Mouse (Mus musculus) gastrocnemius, postnatal 25 days (tissue): Measurements from ENCODE around the gene Tmem37. TPM values are rescaled to one million over a fixed set of nuclear protein-coding genes. Genes with fewer than 3 reads are reported as not detected.

Source experiments
- DNase-seq: peaks from one replicate; pipeline ENCODE4 v3.0.0; 2022
- total RNA-seq, 2 experiments: library from RNA; stranded (reverse); gene quantifications; 1 replicate in 1 of 2; 2 replicates in 1 of 2; pipeline ENCODE4 v1.2.3; 2021

The Tmem37 gene
- total RNA-seq, 2 experiments from 2014 or later, result 11.2 to 16.5 TPM

- DNase-seq, result no peak
Observed at GRCm38 (mm10) chr1:120057674-120058430, 16.0 kb downstream of the Tmem37 start.

- no peak for DNase-seq
Observed at GRCm38 (mm10) chr1:120057044-120057443, 16.8 kb downstream of the Tmem37 start.

DNA sequence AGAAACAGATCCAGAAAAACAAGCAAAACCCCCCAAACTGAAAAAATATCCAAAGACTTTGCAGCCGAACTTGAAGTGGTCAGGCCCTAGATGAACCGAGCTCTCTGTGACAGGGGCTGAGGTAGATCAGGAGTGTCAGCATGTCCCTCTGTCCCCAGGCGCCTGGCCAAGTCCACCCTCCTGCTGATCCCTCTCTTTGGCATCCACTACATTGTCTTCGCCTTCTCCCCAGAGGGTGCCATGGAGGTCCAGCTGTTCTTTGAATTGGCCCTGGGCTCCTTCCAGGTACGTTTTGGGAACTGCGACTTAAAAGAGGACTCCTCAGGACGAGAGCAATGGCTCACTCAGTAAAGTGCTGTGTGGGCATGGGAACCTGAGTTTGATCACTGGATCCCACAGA lies 17.6 kb downstream of the Tmem37 start:
- peak; percentile 45 for DNase-seq

GRCm38 (mm10) chr1:120055475-120055874 lies 18.4 kb downstream of the Tmem37 start:
- no peak for DNase-seq

DNA sequence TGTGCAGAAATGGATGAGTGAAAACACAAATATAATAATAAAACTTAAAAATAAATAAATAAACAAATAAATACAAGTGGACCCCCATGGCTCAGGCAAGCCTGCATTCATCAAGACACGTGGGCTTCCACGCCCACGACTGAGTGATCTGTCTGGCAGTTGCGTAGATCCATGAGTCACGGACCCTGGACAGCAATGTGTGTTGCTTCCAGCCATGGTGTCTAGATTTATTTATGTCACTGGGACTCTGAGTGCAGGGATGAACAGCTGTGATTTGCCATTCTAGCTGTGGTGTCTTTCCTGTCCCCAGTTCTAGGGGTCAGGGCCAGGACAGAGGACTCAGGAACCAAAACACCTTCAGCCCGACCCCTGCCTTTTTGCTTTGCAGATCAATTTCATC lies 18.9 kb downstream of the Tmem37 start:
- DNase-seq, result peak; percentile 34

DNA sequence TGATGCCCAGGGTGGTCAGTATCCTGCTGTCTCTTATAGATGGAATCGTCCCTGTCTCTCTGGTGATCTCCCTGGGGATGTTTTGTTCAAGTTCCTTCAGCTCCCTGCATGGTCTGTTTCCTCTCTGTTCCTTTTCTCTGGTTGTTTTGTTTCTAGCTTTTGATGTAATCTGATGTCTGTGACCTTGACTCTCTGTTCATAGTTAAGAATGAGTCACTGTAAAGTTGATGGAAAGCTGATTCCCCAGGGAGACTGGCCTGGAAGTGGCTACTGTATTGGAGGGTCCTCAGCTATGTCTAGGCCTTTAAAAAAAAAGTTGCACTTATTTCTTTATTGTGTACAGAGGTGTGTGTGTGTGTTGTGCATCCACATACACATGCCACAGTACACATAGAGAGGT lies 22.8 kb downstream of the Tmem37 start:
- no peak for DNase-seq

GRCm38 (mm10) chr1:120047325-120047724 lies 26.5 kb downstream of the Tmem37 start:
- DNase-seq, result no peak

- DNase-seq, result no peak
Observed at GRCm38 (mm10) chr1:120044584-120044983, 29.3 kb downstream of the Tmem37 start.

GRCm38 (mm10) chr1:120042421-120042820 lies 31.5 kb downstream of the Tmem37 start:
- DNase-seq, result no peak

- DNase-seq, result no peak
Observed at GRCm38 (mm10) chr1:120038594-120038993, 35.3 kb downstream of the Tmem37 start.

DNA sequence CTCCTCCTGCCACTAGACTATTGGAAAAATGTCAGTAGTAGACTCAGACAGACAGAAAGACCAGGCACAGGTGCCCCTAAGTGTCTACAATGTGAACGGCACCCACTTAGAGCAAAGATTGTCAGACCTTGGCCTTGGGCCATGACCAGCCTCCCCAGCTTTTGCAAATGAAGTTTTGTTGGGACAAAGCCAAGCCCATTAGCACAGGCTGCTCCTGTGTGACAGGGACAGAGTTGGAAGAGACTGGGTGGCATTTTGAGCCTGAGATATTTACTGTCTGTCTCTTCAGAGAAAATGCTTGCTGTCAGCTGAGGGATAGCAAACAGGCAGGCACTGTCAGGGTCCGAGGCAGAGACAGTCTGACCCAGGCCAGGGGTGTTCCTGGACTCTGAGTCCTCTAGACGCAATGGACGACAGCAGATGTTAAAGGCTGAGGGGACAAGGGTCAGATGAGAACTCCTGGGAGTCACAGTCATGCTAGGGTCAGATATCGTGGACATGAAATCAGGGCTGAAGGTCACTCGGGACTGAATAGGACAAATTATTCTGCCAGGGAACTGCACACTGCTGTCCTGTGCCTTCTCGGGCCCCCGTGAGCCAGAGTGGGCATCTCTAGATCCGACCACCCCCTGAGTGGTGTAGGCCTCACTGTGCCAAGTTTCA lies 36.7 kb downstream of the Tmem37 start:
- no peak for DNase-seq

GRCm38 (mm10) chr1:120035456-120036034 lies 38.3 kb downstream of the Tmem37 start:
- no peak for DNase-seq

GRCm38 (mm10) chr1:120034793-120035192 lies 39.1 kb downstream of the Tmem37 start:
- no peak for DNase-seq

- no peak for DNase-seq
Observed at GRCm38 (mm10) chr1:120033469-120033854, 40.4 kb downstream of the Tmem37 start.

- peak; percentile 57 for DNase-seq
Observed at GRCm38 (mm10) chr1:120032804-120033468, 40.9 kb downstream of the Tmem37 start.

DNA sequence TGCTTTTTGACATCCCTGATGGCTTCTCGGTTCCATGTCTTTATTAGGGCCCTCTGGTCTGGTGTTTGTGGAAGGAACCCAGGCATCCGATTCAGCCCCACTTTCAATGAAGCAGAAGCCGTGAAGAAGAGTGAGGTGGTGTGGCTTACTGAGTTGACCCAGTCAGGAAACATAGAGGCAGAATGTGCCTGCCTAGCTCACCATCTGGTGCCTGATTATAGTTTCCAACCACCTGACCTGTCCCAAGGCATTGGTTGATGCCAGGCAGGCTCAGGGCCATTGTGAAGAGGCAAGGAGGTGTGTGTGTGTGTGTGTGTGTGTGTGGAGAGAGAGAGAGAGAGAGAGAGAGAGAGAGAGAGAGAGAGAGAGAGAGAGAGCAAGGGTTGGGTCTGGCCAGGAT lies 43.4 kb downstream of the Tmem37 start:
- no peak for DNase-seq

- peak; percentile 10 for DNase-seq
Observed at GRCm38 (mm10) chr1:120027693-120028092, 46.2 kb downstream of the Tmem37 start.

DNA sequence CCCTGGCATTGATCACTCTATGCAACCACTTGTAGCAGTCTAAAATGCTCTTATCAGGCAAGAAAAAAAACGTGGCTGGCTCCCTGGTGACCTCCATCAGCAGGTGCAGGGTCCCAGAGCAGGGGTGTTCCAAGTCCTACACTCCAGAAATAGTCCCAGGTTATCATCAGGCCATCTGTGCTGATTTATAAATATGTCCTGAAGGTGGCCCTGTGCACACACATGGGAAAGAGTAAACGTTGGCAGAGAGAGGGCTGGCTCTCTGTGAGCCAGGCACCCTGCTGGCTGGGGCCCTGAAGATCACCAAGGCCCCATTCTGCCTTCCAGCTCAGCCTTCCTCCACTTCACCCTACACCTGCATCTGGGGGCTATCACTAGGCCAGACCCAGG lies 48.8 kb downstream of the Tmem37 start:
- DNase-seq, result peak; percentile 41

- DNase-seq, result no peak
Observed at GRCm38 (mm10) chr1:120024331-120025049, 49.4 kb downstream of the Tmem37 start.

DNA sequence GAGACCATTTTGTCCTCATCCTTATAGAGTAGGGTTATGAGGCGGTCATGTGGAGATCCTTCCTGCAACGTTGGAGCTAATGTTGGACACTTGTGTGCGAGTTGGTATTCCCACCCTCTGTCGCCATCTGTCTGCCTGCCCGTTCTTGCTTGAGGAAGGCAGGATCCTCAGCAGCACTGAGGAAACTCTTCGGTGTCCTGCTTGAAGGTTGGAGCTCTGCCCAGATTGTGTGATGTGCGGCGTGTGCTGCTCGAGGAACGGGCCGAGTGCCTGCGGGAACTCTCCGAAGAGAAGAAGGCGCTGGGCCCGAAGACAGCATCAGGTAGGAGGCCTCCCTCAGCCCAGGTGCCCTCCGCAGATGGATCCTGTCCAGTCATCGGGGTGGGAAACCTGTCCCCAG lies 51.9 kb downstream of the Tmem37 start:
- no peak for DNase-seq

DNA sequence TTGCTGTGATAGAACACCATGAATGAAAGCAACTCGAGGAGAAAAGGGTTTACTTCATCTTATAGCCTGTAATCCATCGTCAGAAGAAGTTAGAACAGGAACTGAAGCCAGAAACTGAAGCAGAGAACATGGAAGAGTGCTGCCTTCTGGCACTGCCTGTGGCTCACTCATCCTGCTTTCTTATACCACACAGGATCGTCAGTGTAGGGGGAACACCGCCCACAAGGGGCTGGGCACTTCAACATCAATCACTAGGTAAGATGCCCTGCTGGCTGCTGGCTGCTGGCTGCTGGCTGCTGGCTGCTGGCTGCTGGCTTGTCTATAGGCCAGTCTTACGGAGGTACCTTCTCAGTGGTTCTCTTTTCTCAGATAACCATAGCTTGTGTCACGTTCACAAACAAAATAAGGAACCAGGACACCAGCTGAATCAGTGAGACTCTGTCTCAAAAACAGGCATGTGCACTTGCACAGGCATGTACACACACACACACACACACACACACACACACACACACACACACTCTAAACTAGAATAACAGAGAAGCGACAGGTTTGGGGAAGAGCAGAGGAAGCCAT lies 53.5 kb downstream of the Tmem37 start:
- DNase-seq, result no peak

GRCm38 (mm10) chr1:120019428-120019827 lies 54.4 kb downstream of the Tmem37 start:
- DNase-seq, result no peak
